Mouse (Mus musculus) spleen, postnatal 36 days (tissue): ENCODE data around the gene Slco3a1.

Source experiments
- DNase-seq, 2 experiments: peaks; one replicate each; pipeline ENCODE4 v3.0.0; 2022; ENCODE audit warnings: low spot score in 2 of 2, mixed read lengths in 1 of 2

The Slco3a1 gene

GRCm38 (mm10) chr7:74554608-74555311 lies at the start of gene Slco3a1:
Gene Slco3a1, minus strand, starts transcription at chr7:74554780.
- DNase-seq = peak; percentile 51 to 65

GRCm38 (mm10) chr7:74600996-74601395 lies 46.4 kb upstream of the Slco3a1 start:
- DNase-seq = no peak

DNA sequence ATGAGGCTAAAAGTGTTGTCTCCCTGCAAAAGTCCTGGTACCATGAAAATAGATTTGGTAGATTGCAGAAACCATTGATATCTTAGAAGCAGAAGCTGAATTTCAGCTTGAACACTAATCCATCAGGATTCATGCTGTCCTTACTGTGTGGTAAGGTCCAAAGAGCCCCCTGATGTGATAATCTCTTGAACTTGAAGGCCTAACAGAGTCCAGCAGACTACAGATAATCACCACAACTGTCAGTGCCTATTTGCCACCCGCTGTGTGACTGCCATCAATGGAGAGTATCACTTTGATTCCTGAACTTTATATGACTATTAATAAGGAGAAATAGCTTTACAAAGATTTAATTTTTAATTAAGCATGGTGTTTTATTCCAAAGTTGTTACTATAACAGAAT lies 24.8 kb upstream of the Slco3a1 start:
- no peak for DNase-seq

- DNase-seq = no peak
Observed at GRCm38 (mm10) chr7:74575678-74576077, 21.1 kb upstream of the Slco3a1 start.

GRCm38 (mm10) chr7:74555416-74555815 lies 836 bp upstream of the Slco3a1 start:
- DNase-seq = peak; percentile 20 to 25

GRCm38 (mm10) chr7:74554041-74554561 lies 479 bp downstream of the Slco3a1 start:
- DNase-seq = no peak

- DNase-seq = no peak
Observed at GRCm38 (mm10) chr7:74553111-74553650, 1.4 kb downstream of the Slco3a1 start.

DNA sequence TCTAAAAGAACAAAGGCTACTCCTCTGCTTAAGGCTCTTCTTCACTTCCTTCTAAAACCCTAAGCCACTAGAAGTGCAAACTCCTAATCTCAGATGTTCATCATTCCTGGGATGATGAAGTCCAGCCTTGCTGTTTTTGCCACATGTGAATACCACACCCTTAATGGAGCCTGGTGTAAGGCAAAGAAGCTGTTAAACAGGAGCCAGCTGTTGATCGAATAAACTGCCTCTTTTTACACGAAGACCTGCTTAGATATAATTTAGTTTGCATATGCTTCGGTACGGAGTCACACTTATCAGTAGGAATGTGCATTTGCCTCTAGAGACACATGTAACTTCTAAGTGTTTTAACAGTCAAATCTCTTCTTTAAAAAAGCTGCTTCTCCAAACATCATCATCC lies 2.0 kb downstream of the Slco3a1 start:
- DNase-seq = no peak

DNA sequence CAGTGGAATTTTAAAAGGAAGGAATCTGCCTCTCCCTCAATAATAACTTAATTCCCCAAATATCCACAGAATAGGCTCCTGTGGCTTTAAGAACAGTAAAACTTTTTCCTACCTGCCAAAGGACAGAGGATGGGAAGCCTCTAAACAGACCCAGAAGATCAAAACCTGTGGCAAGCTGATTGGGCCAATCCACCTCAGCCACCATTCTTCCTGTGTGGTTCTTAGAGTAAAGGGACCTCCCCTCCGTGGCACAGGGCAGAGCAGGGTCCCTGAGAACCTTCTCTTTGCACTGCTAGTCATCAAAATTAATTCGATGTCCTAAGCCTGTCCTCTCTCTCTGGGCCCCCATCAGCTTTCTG lies 2.6 kb downstream of the Slco3a1 start:
- DNase-seq = peak in 1 of 2 experiments; percentile 10

DNA sequence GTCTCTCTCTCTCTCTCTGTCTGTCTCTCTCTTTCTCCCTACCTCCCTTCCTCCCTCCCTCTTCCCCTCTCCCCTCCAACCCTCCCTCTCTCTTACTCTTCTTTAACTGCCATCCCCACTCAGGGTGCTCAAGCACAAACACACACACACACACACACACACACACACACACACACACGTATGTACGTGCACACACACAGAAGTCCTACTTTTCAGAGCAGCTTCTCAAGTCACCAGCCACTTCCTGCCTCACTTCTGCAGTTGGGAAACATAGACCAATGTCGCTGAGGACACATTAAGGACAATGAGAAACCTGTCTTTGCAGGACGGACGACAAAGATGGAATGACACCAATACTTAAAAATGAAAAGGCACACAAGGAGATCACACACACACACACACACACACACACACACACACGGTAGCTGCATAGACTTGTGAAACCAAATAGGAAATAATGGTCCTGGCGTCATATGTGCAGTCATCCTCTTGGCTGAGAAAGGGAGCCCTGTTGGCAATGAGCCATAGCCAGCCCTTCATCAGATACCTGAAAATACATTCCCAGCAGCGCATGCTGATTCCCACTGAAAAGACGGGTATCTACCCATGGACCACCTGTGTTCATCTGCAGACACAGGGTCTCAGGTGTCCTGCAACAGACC lies 3.1 kb downstream of the Slco3a1 start:
- no peak for DNase-seq

DNA sequence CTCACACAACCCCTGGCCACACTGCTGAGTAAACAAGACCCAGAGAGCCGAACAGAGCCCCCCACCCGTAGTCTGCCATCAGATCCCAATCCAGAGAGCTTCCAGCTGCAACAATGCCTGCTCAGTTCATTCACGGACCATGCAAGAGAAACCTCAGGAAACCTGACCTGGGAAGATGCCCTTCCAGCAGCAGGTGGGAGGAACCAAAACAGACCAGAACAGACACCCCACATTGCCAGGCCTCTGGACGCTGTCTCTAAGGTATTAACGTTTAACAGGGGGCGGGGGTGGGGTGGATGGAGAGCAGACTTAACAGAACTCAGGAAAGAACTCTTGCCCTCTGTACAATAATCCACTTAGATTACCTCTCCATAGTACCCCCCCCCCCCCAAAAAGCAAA lies 4.9 kb downstream of the Slco3a1 start:
- no peak for DNase-seq

- no peak for DNase-seq
Observed at GRCm38 (mm10) chr7:74549013-74549582, 5.5 kb downstream of the Slco3a1 start.

DNA sequence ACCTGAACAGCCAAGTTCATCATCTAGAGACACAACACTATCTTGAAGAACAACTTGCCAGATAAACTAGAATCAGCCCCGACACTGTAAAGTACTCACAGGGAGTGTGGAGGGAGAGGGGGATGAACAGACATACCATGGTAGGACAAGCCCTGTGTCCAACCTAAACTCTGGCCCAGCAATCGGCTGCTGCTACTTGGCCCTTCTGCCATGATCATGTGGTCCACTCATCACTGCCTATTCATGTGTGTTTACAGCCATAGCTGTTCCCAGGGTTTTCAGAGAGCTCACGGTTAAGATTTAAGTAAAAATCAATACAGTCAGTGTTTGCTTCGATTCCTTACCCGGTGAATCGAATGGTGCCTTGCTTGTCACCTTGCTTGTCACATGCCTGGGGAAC lies 7.9 kb downstream of the Slco3a1 start:
- DNase-seq = no peak

- DNase-seq = no peak
Observed at GRCm38 (mm10) chr7:74545498-74545990, 9.0 kb downstream of the Slco3a1 start.

DNA sequence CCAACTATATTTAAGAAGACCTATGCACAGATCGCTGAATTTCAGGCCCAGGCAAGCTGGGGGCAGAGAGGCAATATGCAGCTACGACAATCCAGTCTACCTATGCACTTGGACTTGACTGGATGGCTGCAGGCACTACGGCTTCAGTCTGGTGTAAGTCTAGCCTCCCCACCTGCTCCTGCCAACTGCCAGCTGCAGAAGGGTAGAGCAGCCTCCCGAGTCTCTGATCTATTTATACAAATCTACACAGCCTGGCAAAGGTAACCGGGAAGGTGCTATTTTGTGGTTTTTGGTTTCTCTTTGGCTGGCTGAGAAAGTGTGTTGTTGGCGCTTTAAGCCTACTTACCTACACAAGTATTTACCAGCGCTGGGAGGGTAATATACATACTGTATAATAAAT lies 10.3 kb downstream of the Slco3a1 start:
- no peak for DNase-seq

DNA sequence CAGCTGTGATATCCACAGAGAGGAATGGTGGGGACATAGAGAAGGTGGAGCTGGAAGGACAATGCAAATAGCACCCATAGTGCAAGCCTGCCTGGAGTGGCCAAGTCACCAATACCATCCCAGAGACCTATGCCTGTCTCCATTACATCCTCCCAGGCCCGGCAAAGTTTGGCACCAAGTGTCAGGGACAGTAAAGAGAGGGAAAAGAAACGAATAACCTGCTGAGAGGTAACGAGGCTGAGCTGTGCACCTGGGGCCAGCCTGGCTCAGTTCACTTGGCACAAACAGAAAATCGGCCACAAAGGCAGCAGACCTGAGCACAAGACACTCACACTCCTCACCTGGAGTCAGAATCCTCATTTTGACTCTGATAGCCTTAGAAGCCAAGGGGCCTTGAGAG lies 12.6 kb downstream of the Slco3a1 start:
- DNase-seq = no peak

GRCm38 (mm10) chr7:74540933-74541725 lies 13.5 kb downstream of the Slco3a1 start:
- no peak for DNase-seq

DNA sequence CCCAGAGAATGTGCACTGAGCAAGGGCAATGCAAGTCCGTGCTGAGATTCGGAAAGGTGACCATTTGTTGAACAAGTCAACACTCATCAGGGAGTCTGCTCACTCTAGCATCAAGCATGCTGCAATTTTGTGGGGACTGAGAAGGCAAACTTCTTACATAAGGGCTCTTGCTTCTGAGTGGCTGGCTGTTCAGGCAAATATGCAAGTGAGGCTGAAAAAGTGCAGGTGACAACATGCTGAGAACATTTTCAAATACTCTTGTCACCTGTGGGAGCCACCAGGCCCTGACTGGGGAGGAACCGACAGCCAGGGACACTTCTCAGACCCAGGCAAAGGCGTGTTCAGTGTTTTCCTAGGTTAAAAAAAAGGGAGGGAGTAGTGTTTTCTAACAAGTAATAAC lies 18.4 kb downstream of the Slco3a1 start:
- no peak for DNase-seq

- DNase-seq = peak in 1 of 2 experiments; percentile 9
Observed at GRCm38 (mm10) chr7:74531468-74532097, 23.0 kb downstream of the Slco3a1 start.

DNA sequence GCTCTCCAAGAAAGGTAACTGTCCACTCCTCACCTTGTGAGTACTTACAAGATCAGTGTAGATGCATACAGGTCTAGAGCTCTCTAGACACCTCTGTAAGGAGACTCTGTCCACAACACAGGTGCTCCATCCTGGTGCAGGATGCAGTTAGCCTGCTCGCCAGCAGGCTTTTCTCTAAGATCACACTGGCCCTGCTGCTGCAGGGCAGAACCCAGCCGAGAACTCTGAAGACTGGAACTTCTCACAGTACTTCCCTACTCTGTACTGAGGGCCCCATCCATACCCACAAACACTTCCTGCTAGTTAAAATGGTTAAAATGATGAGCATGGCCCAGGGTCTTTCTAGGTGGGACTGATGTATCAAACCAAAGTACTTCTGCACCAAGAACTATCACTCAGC lies 24.7 kb downstream of the Slco3a1 start:
- no peak for DNase-seq

DNA sequence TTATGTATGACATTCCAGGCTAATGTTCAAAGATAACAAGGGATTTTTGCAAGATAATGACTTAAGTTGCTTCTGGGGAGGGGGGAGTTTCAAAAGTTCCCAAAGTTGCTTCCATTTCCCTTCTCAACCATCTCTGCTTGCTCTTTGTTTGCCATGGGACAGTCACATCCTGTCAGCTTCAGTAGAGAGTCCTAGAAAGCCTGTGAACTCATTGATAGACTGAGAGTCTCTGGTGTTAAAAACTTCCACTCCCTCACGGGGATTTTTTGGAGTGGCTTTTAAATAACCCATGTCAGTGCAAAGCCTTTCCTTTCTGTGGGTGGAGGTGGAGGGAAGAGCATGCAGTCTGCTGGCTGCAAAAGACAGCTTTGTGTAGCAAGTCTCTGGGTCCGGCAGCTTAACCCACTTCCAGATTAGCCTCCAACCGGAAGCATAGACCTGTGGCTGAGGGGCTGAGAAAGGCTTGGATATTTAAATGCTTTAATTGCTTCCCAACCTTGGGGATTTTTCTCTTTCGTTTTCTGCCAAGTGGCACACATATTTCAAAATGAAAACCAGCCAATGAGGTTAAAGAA lies 25.3 kb downstream of the Slco3a1 start:
- no peak for DNase-seq
